Mouse (Mus musculus) lung, adult 2 months (tissue): ENCODE results near the gene Mylip.

Experiments
- CTCF ChIP-seq: fragments of 200-500 bp; IDR thresholded peaks from 2 replicates; pipeline ENCODE4 v1.5.1; 2011; ENCODE audit warnings: mild to moderate bottlenecking, low read length, control low read depth; ENCODE audit not compliant: insufficient read depth
- POLR2A ChIP-seq: fragments of 200-500 bp; IDR thresholded peaks from 2 replicates; pipeline ENCODE4 v1.6.1; 2011; ENCODE audit warnings: low read depth, mild to moderate bottlenecking, control low read depth, low read length, borderline replicate concordance; ENCODE audit errors: extremely low read depth

DNA sequence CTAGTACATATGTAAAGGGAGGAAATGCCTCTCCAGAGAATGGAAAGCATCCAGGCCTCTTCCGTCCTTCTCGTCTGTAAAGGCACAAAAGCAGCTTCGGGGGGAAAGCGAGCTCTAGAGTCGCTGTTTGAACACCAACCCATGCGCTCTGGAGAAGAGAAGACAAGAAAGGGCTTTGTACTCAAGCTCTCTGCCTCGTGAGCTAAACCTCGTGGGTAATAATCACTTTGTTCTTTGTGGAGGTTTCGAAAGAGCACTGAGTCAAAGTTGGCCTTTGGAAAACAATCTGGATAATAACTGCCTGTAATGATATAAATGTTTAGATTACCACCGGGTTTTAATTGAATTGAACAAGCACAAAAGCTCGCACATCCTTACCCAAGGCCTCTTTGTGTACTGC is 39.7 kb downstream of the Mylip start:
- TF ChIP-seq CTCF (no peak), POLR2A (no peak)
